ENCODE assay signal across 17 mouse cellular contexts in the genomic region with DNA sequence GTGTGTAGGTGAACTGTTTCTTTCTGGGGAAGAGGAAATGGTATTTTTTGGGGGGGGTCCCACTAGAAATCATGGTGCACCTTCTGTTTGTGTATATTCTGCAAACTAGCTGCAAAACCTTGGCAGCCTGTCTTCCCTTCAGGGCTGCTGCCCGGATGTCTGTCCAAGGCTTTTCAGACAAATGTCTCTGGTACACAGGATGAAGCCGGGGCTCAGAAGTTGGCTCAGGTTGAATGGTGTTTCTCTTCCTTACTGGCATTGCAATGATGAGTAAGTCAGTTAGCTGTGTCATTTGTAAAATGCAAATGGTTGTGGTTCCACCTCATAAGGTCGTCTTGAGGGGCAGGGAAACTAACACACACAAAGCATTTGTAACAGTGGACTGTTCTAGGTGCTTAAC. TPM values are rescaled to one million over a fixed set of nuclear protein-coding genes. Genes with fewer than 3 reads are reported as not detected.
"Had no signal": no experiment of that assay in that cellular context is flagged by ENCODE, and none has a peak within 500 bp of the region (broad histone marks: within the 10 kb centered on the region; RNA-seq: fewer than 3 reads in every experiment).

No protein-coding gene starts in this region.

- H3K27ac ChIP-seq: midbrain, embryonic 10.5 days; midbrain, embryonic 12.5 days; neural tube, embryonic 13.5 days; neural tube, embryonic 15.5 days; stomach, embryonic 15.5 days; stomach, postnatal 0 days had no signal

- H3K4me2 ChIP-seq: lung, embryonic 14.5 days; midbrain, embryonic 12.5 days; neural tube, embryonic 13.5 days; neural tube, embryonic 15.5 days; stomach, embryonic 15.5 days had no signal

- H3K4me3 ChIP-seq: midbrain, embryonic 10.5 days; midbrain, embryonic 12.5 days; myocyte; neural tube, embryonic 13.5 days; neural tube, embryonic 15.5 days; stomach, embryonic 15.5 days had no signal

- H3K36me3 ChIP-seq: midbrain, embryonic 10.5 days; midbrain, embryonic 12.5 days; neural tube, embryonic 13.5 days; neural tube, embryonic 15.5 days; stomach, embryonic 15.5 days had no signal

- H3K4me1 ChIP-seq: midbrain, embryonic 10.5 days; midbrain, embryonic 12.5 days; neural tube, embryonic 13.5 days; neural tube, embryonic 15.5 days; stomach, embryonic 15.5 days had no signal

- DNase-seq: lung, adult 18-20 months; lung, embryonic 14.5 days; lung, postnatal 10 days; lung, postnatal 4 days; midbrain, embryonic 14.5 days; right cerebral cortex, postnatal 14 days; thymus, adult 2 months; thymus, postnatal 36 days had no signal

- H3K9ac ChIP-seq: lung, embryonic 14.5 days; midbrain, embryonic 12.5 days; neural tube, embryonic 13.5 days; neural tube, embryonic 15.5 days; stomach, embryonic 15.5 days had no signal

- H3K9me3 ChIP-seq: midbrain, embryonic 10.5 days; midbrain, embryonic 12.5 days; neural tube, embryonic 13.5 days; neural tube, embryonic 15.5 days; stomach, embryonic 15.5 days had no signal

- H3K27me3 ChIP-seq: neural tube, embryonic 15.5 days; stomach, embryonic 15.5 days had no signal

RNA-seq across cellular contexts. Expression of a gene that starts 8.4 kb away (rescaled TPM):
- total RNA-seq: megakaryocyte-erythroid progenitor cell, adult 5-6 weeks had no signal
- polyA plus RNA-seq: lung, embryonic 14.5 days; lung, embryonic 16.5 days; myocyte had no signal
